Mouse (Mus musculus) neural tube, embryonic 11.5 days (tissue): ENCODE measurements at regions not wholly inside any gene's neighbourhood (a gene's known extent, or its start where the extent isn't known, plus 50 kb on each side); places are given as distances from the start of the nearest gene placed in this dataset.
A peak's percentile ranks its signal among the peaks of the same experiment; 100 is the strongest.

ENCODE experiments used
- ATAC-seq: fragments of 200-750 bp; cut with Nextera tagmentation; 2 replicates; pipeline ENCODE4 v1.8.0; 2017; ENCODE audit warnings: moderate number of reproducible peaks, mild to moderate bottlenecking, moderate TSS enrichment, moderate library complexity; ENCODE audit not compliant: insufficient read depth, low FRiP score, low TSS enrichment
- DNase-seq: peaks from one replicate; pipeline ENCODE4 v3.0.0-alpha.2; 2015; ENCODE audit warnings: low spot score
- H3K27ac ChIP-seq: fragments of 300-500 bp; sonication (generic); 2 replicates; pipeline ENCODE4 v1.5.1; 2014; ENCODE audit warnings: low read depth, mild to moderate bottlenecking, low read length
- H3K27me3 ChIP-seq: fragments of 300-500 bp; sonication (generic); 2 replicates; pipeline ENCODE4 v1.6.1; 2014; ENCODE audit warnings: mild to moderate bottlenecking, low read length, mixed read lengths; ENCODE audit not compliant: control insufficient read depth, insufficient read depth
- H3K36me3 ChIP-seq: fragments of 300-500 bp; sonication (generic); 2 replicates; pipeline ENCODE4 v1.6.1; 2014; ENCODE audit warnings: mild to moderate bottlenecking, low read length, moderate library complexity, mixed read lengths; ENCODE audit not compliant: control insufficient read depth, insufficient read depth
- H3K4me1 ChIP-seq: fragments of 300-500 bp; sonication (generic); 2 replicates; pipeline ENCODE4 v1.6.1; 2014; ENCODE audit warnings: low read length, mixed read lengths; ENCODE audit not compliant: control insufficient read depth, insufficient read depth
- H3K4me2 ChIP-seq: fragments of 300-500 bp; sonication (generic); 2 replicates; pipeline ENCODE4 v1.6.1; 2014; ENCODE audit warnings: low read depth, mild to moderate bottlenecking, moderate library complexity
- H3K4me3 ChIP-seq: fragments of 300-500 bp; sonication (generic); 2 replicates; pipeline ENCODE4 v1.5.1; 2014; ENCODE audit warnings: low read depth, low read length
- H3K9ac ChIP-seq: fragments of 300-500 bp; sonication (generic); 2 replicates; pipeline ENCODE4 v1.6.1; 2014; ENCODE audit warnings: mild to moderate bottlenecking, low read length
- H3K9me3 ChIP-seq: fragments of 300-500 bp; sonication (generic); 2 replicates; pipeline ENCODE4 v1.6.1; 2016; ENCODE audit warnings: low read length; ENCODE audit not compliant: control insufficient read depth
- WGBS: fragments of 180-500 bp; shearing (Covaris S2); extraction: QIAGEN DNeasy Blood & Tissue Kit; methylation state at CpG from one replicate; pipeline ENCODE4 v1.1.7; 2014; 5-methylcytosine and 5-hydroxymethylcytosine counted together

DNA sequence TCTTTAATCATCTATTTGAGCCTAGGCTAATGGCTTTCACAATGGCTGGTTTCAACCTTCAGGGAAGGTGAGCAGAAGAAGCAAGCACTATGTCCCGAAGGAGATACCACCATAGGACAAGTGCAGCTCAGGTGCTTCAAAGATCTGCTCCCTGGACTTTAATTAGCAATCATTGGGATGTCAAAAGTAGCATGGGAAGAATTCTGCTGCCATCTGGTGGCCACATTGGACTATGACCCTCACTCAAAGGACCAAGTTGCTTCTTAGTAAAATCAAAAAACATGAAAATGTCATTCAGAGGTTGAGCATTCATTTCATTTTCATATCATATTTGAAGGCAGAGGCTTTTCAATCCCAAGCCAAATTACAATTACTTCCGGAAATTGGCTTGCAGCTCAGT is 610.9 kb downstream of the Ets1 start:
- H3K4me2 ChIP-seq, result no peak overlapping the region
- H3K9ac ChIP-seq, result no peak overlapping the region
- DNase-seq, result peak; percentile 64
- 36% methylated on average over 2 of the region's 2 CpGs for WGBS
- no peaks in the 10 kb centered on the region for H3K27me3 ChIP-seq
- no peak overlapping the region for H3K27ac ChIP-seq
- no peak for ATAC-seq
- no peak overlapping the region for H3K4me3 ChIP-seq
- H3K4me1 ChIP-seq, result no peaks in the 10 kb centered on the region
- no peaks in the 10 kb centered on the region for H3K36me3 ChIP-seq
- no peaks in the 10 kb centered on the region for H3K9me3 ChIP-seq

DNA sequence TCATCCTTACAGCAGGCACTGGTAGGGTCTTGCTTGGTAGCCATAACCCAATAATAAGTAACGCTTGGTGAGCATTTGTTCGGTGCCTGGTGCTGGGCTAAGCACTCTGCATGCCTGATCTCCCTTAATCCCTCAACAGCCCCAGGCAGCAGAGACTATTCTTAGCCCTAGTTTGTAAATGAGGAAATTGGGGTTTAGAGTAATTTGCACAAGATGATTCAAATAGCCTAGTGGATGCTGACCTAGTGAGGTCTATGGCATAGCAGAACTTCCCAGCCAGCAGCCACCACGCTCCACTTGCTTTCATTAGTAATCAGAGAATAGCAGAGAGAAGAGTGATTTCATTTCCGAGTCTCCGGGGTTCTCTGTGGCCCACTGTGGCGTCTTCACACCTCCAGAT is 622.2 kb downstream of the Ets1 start:
- Histone ChIP-seq H3K27ac (no peak overlapping the region), H3K4me3 (no peak overlapping the region), H3K9me3 (no peaks in the 10 kb centered on the region), H3K9ac (no peak overlapping the region), H3K27me3 (no peaks in the 10 kb centered on the region), H3K4me1 (no peaks in the 10 kb centered on the region), H3K36me3 (no peaks in the 10 kb centered on the region), H3K4me2 (no peak overlapping the region)
- 84% methylated on average over 6 of the region's 6 CpGs for WGBS
- ATAC-seq (no peak), DNase-seq (no peak)

GRCm38 (mm10) chr9:33260171-33260570 is 624.1 kb downstream of the Ets1 start:
- Histone ChIP-seq H3K27me3 (no peaks in the 10 kb centered on the region), H3K9ac (no peak overlapping the region), H3K4me3 (no peak overlapping the region), H3K4me1 (no peaks in the 10 kb centered on the region), H3K4me2 (no peak overlapping the region), H3K36me3 (no peaks in the 10 kb centered on the region), H3K27ac (no peak overlapping the region), H3K9me3 (no peaks in the 10 kb centered on the region)
- ATAC-seq, result no peak
- DNase-seq, result peak; percentile 56
- 25% methylated on average over 4 of the region's 4 CpGs for WGBS

GRCm38 (mm10) chr9:33289381-33289780 is 653.4 kb downstream of the Ets1 start:
- Histone ChIP-seq H3K9me3 (no peaks in the 10 kb centered on the region), H3K27ac (no peak overlapping the region), H3K4me2 (no peak overlapping the region), H3K27me3 (no peaks in the 10 kb centered on the region), H3K4me3 (no peak overlapping the region), H3K4me1 (no peaks in the 10 kb centered on the region), H3K36me3 (no peaks in the 10 kb centered on the region), H3K9ac (no peak overlapping the region)
- DNase-seq (no peak), ATAC-seq (no peak)
- 85% methylated on average over 5 of the region's 5 CpGs for WGBS

GRCm38 (mm10) chr9:33292116-33292515 is 656.1 kb downstream of the Ets1 start:
- no peak overlapping the region for H3K4me3 ChIP-seq
- no peaks in the 10 kb centered on the region for H3K36me3 ChIP-seq
- H3K27ac ChIP-seq, result no peak overlapping the region
- no peak overlapping the region for H3K9ac ChIP-seq
- ATAC-seq, result no peak
- no peaks in the 10 kb centered on the region for H3K4me1 ChIP-seq
- no peaks in the 10 kb centered on the region for H3K27me3 ChIP-seq
- no peak for DNase-seq
- H3K4me2 ChIP-seq, result no peak overlapping the region
- no peaks in the 10 kb centered on the region for H3K9me3 ChIP-seq

DNA sequence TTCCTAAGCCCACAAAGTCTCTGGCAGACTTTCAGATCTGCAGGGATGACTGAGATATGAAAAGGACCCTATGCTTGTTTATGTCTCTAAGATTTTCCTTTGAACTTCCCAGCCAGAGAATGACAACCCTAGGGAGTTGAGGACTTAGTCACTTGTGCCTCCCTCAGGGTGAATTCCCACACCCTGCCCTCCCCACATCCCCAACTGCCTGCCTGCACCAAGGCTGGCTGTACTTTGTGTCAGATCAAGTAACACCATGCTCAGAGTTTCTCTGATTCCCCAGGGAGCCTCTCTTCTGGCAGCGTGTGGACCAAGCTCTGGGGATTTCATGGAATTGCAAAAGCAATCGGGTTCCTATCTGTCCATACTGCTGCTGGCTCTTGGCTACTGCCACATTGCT is 659.9 kb downstream of the Ets1 start:
- no peak for DNase-seq
- Histone ChIP-seq H3K4me2 (no peak overlapping the region), H3K27me3 (no peaks in the 10 kb centered on the region), H3K4me1 (no peaks in the 10 kb centered on the region), H3K4me3 (no peak overlapping the region), H3K36me3 (no peaks in the 10 kb centered on the region), H3K27ac (no peak overlapping the region), H3K9ac (no peak overlapping the region), H3K9me3 (no peaks in the 10 kb centered on the region)
- 33% methylated on average over 2 of the region's 2 CpGs for WGBS
- ATAC-seq, result no peak

- Histone ChIP-seq H3K4me1 (no peaks in the 10 kb centered on the region), H3K27ac (no peak overlapping the region), H3K4me3 (no peak overlapping the region), H3K36me3 (no peaks in the 10 kb centered on the region), H3K9me3 (no peaks in the 10 kb centered on the region), H3K27me3 (no peaks in the 10 kb centered on the region), H3K4me2 (no peak overlapping the region), H3K9ac (no peak overlapping the region)
- ATAC-seq (no peak), DNase-seq (no peak)
- whole genome bisulfite sequencing, result 91% methylated on average over 1 of the region's 1 CpGs
Observed at GRCm38 (mm10) chr9:33319525-33320025, 683.6 kb downstream of the Ets1 start.

- no peak overlapping the region for H3K4me2 ChIP-seq
- H3K9me3 ChIP-seq, result no peaks in the 10 kb centered on the region
- DNase-seq (no peak), ATAC-seq (no peak)
- no peak overlapping the region for H3K4me3 ChIP-seq
- no peak overlapping the region for H3K27ac ChIP-seq
- WGBS, result 91% methylated on average over 2 of the region's 2 CpGs
- no peaks in the 10 kb centered on the region for H3K27me3 ChIP-seq
- H3K9ac ChIP-seq, result no peak overlapping the region
- H3K4me1 ChIP-seq, result no peaks in the 10 kb centered on the region
- H3K36me3 ChIP-seq, result no peaks in the 10 kb centered on the region
Observed at GRCm38 (mm10) chr9:33327722-33328121, 691.7 kb downstream of the Ets1 start.

DNA sequence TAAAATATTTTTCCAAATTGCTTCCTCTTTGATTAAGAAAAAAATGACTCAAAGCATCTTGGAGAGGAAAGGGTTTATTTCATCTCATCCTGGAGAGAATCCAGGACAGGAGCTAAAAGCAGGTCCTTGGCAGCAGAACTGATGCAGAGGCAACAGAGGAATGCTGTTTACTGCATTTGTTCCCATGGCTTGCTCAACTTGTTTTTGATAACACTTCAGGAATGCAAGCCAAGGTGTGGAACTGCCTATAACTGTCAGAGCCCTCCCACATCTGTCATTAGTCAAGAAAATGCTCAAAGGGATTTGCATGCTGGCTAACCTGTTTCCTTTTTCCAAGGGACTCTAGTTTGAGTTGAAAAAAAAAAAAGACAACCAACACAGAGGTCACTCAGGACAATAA is 714.2 kb downstream of the Ets1 start:
- Histone ChIP-seq H3K4me3 (no peak overlapping the region), H3K4me1 (no peaks in the 10 kb centered on the region), H3K27ac (no peak overlapping the region), H3K9me3 (no peaks in the 10 kb centered on the region), H3K27me3 (no peaks in the 10 kb centered on the region), H3K9ac (no peak overlapping the region), H3K4me2 (no peak overlapping the region), H3K36me3 (no peaks in the 10 kb centered on the region)
- ATAC-seq, result no peak
- DNase-seq, result no peak
